Mouse (Mus musculus) hindbrain, embryonic 10.5 days (tissue): ENCODE data around the gene Gm17019. TPM values are rescaled to one million over a fixed set of nuclear protein-coding genes. Genes with fewer than 3 reads are reported as not detected.
"Not testable (repeated sequence)": the region's sequence is repeated elsewhere in the genome, so short reads cannot be mapped to it uniquely, and the experiment has no call there.

Source experiments
- DNase-seq: peaks from one replicate; pipeline ENCODE4 v3.0.0-alpha.2; 2017; ENCODE audit warnings: low spot score
- H3K27ac ChIP-seq: fragments of 300-500 bp; sonication (generic); 2 replicates; pipeline ENCODE4 v1.5.1; 2016; ENCODE audit warnings: mild to moderate bottlenecking, moderate library complexity
- H3K27me3 ChIP-seq: fragments of 300-500 bp; sonication (generic); 2 replicates; pipeline ENCODE4 v1.6.1; 2016; ENCODE audit warnings: mild to moderate bottlenecking; ENCODE audit not compliant: poor library complexity, insufficient read depth, severe bottlenecking
- H3K36me3 ChIP-seq: fragments of 300-500 bp; sonication (generic); 2 replicates; pipeline ENCODE4 v1.6.1; 2016; ENCODE audit warnings: mild to moderate bottlenecking, moderate library complexity
- H3K4me1 ChIP-seq: fragments of 300-500 bp; sonication (generic); replicated peaks from 2 replicates; pipeline ENCODE4 v1.6.1; 2016; ENCODE audit warnings: mild to moderate bottlenecking
- H3K4me3 ChIP-seq: fragments of 300-500 bp; sonication (generic); 2 replicates; pipeline ENCODE4 v1.5.1; 2016; ENCODE audit warnings: mild to moderate bottlenecking, moderate library complexity
- H3K9me3 ChIP-seq: fragments of 300-500 bp; sonication (generic); 2 replicates; pipeline ENCODE4 v1.6.1; 2016; ENCODE audit warnings: mild to moderate bottlenecking, moderate library complexity
- WGBS: fragments of 180-500 bp; shearing (Covaris S2); methylation state at CpG from one replicate; pipeline ENCODE4 v1.1.7; 2016; 5-methylcytosine and 5-hydroxymethylcytosine counted together
- polyA plus RNA-seq: library from polyadenylated mRNA; unstranded; fragments of >200 nt; fragmentation: Nextera tagmentation; extraction: Ambion mirVana; gene quantifications from 2 replicates; pipeline ENCODE4 v1.2.1, GENCODE M21; 2016

Gm17019 gene
- polyA plus RNA-seq, 1 experiment from 2014 or later: not detected

DNA sequence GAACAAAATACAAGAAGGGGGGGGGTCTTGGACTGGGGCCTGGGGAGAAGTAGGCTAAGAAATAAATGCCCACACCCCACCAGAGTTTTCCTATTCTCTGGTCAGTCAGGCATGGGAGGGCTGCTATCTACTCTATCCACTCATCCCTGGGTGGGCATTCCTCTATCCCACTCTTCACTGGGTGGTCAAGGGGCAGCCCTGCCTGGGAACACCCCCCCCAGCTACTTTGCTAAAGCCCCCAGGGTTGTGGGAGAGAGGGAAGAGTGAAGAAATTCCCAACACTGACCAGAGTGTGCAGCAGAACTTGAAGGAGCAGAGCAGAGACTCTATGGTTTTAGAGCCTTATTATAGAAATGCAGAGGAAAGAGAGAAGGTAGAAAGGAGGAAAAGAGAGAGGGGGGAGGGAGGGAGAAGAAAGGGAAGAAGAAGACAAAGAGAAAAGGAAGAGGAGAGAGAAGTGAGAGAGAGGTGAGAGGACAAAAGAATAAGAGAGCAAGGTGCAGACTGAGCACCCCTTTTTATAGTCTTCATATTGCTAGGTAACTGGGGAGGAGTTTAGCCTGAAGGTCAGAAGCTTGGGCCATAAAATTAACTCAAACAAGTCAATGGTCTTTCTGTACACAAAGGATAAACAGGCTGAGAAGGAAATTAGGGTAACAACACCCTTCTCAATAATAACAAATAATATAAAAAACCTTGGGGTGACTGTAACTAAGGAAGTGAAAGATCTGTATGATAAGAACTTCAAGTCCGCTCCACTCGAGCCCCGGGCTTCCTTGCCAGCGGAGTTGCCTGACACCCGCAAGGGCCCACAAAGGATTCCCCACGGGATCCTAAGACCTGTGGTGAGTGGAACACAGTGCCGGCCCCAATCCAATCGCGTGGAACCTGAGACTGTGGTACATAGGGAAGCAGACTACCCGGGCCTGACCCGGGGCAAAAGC, 21.9 kb downstream of the Gm17019 start:
- 84% methylated on average over 11 of the region's 11 CpGs for WGBS
- not testable (repeated sequence) for DNase-seq, H3K27ac ChIP-seq, H3K36me3 ChIP-seq, H3K4me1 ChIP-seq, H3K27me3 ChIP-seq, H3K4me3 ChIP-seq
- H3K9me3 ChIP-seq: peaks cover 31% of the 10 kb centered on the region

DNA sequence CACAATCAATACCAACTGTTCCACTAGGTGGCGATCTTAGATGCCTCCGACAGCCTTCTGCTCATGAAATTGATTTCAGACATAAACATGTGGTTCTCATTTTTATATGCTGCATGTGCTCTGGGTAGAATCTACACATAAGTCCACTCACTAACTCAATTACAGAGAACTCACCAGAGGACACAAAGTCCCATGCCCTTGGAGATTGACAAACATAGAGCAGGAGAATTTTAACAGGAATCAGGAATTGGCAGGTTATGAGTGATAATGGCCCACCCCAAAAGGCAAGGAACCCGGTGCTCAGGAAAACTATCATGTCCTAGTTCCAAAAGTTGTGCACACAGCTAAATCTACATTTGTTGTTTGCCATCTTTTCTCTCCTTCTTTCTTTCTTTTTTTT, 25.9 kb downstream of the Gm17019 start:
- not testable (repeated sequence) for H3K27me3 ChIP-seq, DNase-seq, H3K36me3 ChIP-seq, H3K4me1 ChIP-seq, H3K27ac ChIP-seq, H3K4me3 ChIP-seq
- WGBS: 59% methylated on average over 3 of the region's 3 CpGs
- H3K9me3 ChIP-seq: peaks cover 46% of the 10 kb centered on the region

DNA sequence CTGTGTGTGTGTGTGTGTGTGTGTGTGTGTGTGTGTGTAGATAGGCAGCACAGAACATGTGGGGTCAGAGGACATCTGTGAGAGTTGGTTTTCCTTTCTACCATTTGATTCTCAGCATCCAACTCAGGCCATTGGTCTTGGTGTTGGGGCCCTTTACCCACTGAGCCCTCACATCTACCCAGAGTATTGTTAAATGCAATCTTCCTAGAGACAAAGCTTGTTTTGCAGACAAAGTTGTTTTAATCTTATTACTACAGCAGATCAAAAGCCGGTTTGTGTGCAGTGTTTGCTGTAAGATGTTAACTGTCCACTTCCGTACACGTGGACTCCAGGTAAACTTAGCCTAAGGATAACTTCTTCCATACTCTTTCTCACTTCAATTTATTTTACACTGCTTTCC, 26.5 kb downstream of the Gm17019 start:
- whole genome bisulfite sequencing: 63% methylated on average over 3 of the region's 3 CpGs
- DNase-seq, H3K36me3 ChIP-seq, H3K27me3 ChIP-seq, H3K4me3 ChIP-seq, H3K27ac ChIP-seq, H3K4me1 ChIP-seq: not testable (repeated sequence)
- peaks cover 42% of the 10 kb centered on the region for H3K9me3 ChIP-seq

DNA sequence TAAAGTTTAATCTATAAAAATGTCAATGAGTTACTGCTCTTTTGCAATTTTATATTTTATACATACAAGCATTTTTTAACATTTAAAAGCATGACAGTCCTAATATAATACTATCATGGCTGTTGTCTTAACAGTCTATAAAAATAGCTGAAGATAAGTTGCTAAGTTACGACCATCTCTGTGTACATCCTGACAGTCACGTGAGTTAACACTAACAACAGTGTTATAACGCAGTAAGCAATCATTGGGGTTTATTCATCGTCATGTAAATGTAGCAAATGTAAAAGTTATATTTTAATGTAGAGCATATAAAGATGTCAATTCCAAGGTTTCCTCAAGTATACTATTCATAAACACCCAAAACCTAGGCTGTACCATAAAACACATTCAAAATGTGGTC, 27.2 kb downstream of the Gm17019 start:
- not testable (repeated sequence) for H3K4me1 ChIP-seq, H3K27ac ChIP-seq, H3K27me3 ChIP-seq, H3K4me3 ChIP-seq, DNase-seq, H3K36me3 ChIP-seq
- H3K9me3 ChIP-seq: peaks cover 35% of the 10 kb centered on the region
- WGBS: 65% methylated on average over 3 of the region's 4 CpGs

DNA sequence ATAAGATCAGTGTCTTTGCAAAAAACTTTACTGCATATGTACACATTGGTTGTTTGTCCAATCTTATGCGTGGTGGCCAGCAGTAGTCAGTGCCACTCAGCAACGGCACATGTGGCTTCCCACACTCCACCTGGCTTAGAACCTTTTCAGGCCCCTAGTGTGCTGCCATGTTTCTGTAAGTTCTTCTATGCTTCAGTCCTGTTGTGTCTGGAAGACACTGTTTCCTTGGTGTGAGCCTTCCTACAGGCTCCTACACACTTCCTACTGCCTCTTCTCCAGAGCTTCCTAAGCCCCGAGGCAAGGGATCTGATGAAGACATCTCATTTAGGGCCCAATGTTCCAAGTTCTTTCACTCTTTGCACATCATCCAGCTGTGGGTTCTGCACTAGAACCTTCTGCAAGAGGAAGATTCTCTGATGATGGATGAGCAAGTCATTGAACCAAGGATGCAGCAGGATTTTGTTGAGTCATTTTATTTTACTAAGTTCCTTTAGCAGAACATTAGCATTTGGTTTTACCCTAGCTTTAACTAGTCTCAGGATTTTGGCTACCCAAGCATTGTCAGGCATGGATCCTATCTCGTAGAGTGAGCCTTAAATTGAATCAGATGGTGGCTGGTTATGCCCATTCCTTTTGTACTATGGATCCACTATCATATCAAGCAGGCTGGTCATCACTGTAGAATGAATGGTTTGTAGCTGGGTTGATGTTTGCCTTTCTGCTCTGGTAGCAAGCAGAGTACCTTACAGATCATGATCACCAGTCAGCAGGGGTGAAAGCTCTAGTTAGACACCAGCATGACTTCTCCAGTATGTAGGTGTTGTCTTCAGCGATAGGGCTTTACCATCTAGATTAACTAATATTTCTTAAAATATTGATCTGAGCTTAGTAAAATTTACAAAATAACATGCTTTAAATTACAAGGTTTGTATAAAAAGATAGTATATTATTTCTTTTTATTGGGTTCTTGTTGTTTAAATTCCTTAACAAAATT, 27.9 kb downstream of the Gm17019 start:
- not testable (repeated sequence) for H3K4me3 ChIP-seq, H3K27me3 ChIP-seq, H3K4me1 ChIP-seq, DNase-seq, H3K36me3 ChIP-seq, H3K27ac ChIP-seq
- peaks cover 38% of the 10 kb centered on the region for H3K9me3 ChIP-seq
- WGBS: 79% methylated on average over 5 of the region's 5 CpGs

DNA sequence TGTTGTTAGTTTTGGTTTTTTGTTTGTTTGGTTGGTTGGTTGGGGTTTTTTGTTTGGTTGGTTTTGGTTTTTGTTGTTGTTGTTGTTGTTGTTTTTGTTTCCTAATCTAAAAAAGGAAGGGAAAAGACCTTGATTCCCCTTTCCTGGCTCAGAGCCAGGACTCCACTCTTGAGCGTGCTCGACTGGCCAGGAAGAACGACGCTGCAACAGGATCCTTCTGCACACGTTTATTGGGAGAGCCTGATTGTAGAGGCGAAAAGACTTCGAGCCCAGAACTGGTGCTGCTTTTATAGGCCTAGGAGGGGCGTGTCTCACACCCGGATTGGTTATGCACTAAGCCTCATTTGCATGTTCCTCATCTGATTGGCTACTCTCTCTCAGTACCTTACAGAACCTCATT, 34.7 kb downstream of the Gm17019 start:
- not testable (repeated sequence) for H3K4me1 ChIP-seq, H3K27ac ChIP-seq, H3K27me3 ChIP-seq, H3K4me3 ChIP-seq, H3K36me3 ChIP-seq, DNase-seq
- peaks cover 43% of the 10 kb centered on the region for H3K9me3 ChIP-seq
- 75% methylated on average over 9 of the region's 9 CpGs for WGBS

DNA sequence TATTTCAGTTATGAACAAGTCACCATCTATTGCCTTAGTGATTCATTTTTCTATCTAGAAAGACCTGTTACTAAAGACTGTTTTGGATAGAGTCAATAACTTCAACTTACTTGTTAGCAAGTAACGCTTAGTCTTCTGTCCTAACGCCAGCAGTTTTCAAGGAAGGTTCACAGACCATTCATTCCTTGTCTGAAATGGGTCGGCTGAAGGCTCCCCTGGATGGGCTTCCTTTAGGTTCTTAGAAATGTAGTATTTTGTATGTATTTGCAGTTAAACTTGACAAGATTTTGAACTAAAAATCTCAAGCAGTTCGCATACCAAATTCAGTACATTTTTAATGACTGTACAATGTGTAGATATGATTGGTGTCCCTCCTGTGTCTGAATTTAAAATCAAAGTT, 35.2 kb downstream of the Gm17019 start:
- 84% methylated on average over 4 of the region's 4 CpGs for WGBS
- H3K36me3 ChIP-seq, DNase-seq, H3K27ac ChIP-seq, H3K27me3 ChIP-seq, H3K4me1 ChIP-seq, H3K4me3 ChIP-seq: not testable (repeated sequence)
- H3K9me3 ChIP-seq: peaks cover 41% of the 10 kb centered on the region

DNA sequence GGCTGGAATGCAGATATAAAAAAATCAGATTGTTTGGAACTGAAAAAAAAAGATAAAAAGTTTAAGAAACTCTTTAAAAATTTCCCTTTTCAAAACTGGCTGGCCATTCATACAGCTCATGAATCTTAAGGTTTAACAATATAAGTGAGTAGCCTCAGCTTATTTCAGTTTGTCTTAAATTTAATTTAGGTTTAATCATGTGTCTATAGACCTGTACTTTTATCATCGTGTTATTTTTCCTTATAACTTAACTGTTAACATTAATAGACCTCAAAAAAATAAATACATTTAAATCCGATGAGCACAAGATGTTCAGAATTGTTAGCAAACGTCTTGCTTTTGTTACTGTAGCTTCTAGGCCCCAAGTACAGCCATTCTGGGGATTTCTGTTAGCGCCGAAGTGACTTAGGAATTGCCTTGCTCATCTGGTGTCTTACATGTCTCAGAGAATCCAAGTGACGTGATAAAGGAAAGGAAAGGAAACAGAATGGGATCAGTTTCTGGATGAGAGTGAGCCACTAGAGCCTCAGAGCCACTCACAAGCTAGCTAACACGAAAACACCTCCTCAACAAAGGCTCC, 36.0 kb downstream of the Gm17019 start:
- H3K4me1 ChIP-seq, H3K4me3 ChIP-seq, DNase-seq, H3K36me3 ChIP-seq, H3K27me3 ChIP-seq, H3K27ac ChIP-seq: not testable (repeated sequence)
- H3K9me3 ChIP-seq: peaks cover 39% of the 10 kb centered on the region
- 70% methylated on average over 7 of the region's 7 CpGs for WGBS

DNA sequence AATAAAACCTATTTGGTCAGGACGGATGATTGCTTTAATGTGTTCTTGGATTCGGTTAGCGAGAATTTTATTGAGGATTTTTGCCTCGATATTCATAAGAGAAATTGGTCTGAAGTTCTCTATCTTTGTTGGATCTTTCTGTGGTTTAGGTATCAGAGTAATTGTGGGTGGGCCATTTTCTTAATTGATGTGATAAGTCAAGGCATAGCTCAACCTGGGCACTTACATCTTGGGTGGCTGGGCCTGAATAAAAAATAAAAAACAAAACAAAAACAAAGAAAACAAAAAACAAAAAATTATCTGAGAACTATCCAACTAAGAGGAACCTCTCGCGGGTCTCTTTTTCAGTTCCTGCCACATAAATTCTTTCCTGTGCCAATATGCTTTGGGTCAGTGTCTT, 38.7 kb downstream of the Gm17019 start:
- not testable (repeated sequence) for DNase-seq, H3K36me3 ChIP-seq, H3K27ac ChIP-seq, H3K27me3 ChIP-seq, H3K4me1 ChIP-seq, H3K4me3 ChIP-seq
- 87% methylated on average over 6 of the region's 6 CpGs for WGBS
- H3K9me3 ChIP-seq: peaks cover 47% of the 10 kb centered on the region

DNA sequence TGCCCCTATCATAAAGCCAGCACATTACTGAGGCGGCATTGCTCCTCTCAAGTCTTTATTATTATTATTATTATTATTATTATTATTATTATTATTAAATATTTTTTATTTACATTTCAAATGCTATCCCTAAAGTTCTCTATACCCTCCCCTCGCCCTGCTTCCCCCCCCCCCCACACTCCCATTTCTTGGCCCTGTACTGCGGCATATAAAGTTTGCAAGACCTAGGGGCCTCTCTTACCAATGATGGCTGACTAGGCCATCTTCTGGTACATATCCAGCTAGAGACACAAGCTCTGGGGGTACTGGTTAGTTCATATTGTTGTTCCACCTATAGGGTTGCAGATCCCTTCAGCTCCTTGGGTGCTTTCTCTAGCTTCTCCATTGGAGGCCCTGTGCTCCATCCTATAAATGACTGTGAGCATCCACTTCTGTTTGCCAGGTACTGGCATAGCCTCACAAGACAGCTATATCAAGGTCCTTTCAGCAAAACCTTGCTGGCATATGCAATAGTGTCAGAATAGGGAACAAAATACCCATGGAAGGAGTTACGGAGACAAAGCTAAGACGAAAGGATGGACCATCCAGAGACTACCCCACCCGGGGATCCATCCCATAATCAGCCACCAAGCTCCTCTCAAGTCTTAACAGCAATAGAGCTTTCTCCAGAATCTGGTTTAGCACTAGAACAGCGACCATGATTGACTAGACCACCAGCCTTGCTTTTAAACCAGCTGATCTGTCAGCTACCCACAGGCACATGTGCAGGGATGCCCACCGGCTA, 42.2 kb downstream of the Gm17019 start:
- H3K36me3 ChIP-seq, DNase-seq, H3K27ac ChIP-seq, H3K4me1 ChIP-seq, H3K27me3 ChIP-seq, H3K4me3 ChIP-seq: not testable (repeated sequence)
- 80% methylated on average over 8 of the region's 8 CpGs for WGBS
- peaks cover 36% of the 10 kb centered on the region for H3K9me3 ChIP-seq

DNA sequence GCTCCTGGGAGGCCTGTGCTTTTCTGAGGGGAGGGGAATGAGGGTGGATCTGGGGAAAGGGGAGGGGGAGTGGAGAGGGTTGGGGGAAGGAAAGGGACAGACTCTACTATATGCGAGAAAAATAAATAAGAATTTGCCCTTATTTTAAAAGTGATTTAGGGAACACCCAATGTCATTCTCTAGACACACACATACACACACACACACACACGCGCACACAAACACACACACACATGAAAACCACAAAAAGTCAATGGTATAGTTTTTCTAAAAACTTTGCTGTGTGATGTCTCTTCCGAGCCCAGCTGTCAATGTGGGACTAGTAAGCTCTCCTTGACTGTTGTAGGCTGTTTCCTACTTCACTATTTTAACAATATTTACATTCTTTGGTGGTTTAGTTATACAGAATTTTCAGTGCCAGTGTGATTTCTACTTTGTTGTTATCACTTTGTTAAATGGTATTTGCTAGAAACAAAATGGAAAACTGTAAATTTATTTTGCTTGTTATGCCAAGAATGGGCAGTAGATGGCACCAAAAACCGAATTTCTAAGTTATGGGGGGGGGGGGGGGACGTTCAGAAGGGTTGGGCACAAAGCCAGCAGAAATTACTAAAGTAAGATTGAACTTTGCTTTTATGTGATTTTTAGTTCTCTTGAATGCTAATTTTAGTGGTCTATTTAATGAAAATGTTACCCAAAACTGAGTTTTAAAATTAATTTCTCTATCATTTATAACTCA, 46.0 kb downstream of the Gm17019 start:
- WGBS: 41% methylated on average over 6 of the region's 6 CpGs
- not testable (repeated sequence) for DNase-seq

More for the DNA sequence above, 46.0 kb downstream of the Gm17019 start:
- H3K27ac ChIP-seq, H3K36me3 ChIP-seq, H3K27me3 ChIP-seq, H3K4me3 ChIP-seq, H3K4me1 ChIP-seq: not testable (repeated sequence)
- H3K9me3 ChIP-seq: peaks cover 32% of the 10 kb centered on the region
